Mouse (Mus musculus): ENCODE data around the gene Tjp1. TPM values are rescaled to one million over a fixed set of nuclear protein-coding genes. Genes with fewer than 3 reads are reported as not detected.

Tjp1 gene
- polyA plus RNA-seq, 1 experiment from 2014 or later = 26.9 TPM

DNA sequence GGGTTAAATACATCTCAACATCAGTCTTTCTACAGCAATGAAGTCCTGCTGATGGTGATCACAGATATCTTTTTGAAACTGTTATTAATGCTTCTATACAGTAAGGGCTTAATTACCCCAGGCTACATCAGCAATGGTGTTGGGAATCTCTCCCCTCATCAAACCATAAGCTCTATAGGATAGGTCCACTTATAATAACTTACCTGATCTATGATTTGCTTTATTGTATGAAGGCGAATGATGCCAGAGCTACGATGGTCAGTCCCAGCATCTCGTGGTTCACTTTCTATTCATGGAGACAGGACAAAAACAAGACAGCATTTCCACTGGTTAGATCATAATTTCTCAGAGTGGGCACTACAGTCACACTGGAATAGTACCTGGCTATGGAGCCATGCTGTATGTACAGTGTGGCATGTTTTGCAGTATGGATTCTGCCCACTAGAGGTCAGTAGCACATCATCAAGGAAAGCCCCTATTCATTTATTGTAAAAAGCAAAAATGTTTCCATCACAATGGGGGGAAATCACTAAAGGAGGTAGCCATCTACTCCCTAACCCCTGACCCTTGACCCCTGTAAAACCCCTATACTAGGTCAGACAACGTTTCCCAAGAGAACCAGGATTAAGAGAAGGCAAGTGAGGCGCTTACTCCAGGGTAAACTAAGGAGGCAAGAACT lies 208.4 kb downstream of the Tjp1 start:
- H3K4me2 ChIP-seq (replicated peaks) = no peak overlapping the region
- peaks cover 26% of the 10 kb centered on the region for H3K36me3 ChIP-seq
- H3K4me1 ChIP-seq (replicated peaks) = no peaks in the 10 kb centered on the region
- H3K27me3 ChIP-seq = no peaks in the 10 kb centered on the region
- no peak overlapping the region for H3K4me3 ChIP-seq (replicated peaks)
- 73% methylated on average over 5 of the region's 5 CpGs for WGBS
- peak; percentile 80 for ATAC-seq
- H3K9ac ChIP-seq (replicated peaks) = no peak overlapping the region
- no peaks in the 10 kb centered on the region for H3K9me3 ChIP-seq
- H3K27ac ChIP-seq = no peak overlapping the region

DNA sequence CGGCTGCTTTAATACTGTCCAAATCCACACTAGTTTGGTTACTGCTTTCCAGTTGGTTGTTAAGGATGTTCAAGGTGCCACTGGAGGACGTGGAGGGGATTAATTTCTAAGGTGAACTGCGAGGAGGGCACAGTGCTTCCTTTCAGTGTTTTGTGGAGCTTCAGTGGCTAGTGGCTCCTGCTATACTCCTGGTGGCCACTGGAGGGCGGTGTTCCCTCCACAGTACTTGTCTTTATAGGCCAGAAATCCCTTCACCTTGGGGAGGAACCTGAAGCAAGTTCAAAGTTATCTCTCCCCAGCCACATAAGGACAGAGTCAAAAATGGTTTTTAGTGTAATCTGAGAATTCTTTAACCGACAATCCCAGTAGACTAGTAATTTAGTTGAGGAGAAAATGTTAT lies 210.2 kb downstream of the Tjp1 start:
- 41% methylated on average over 5 of the region's 5 CpGs for WGBS
- H3K4me2 ChIP-seq (replicated peaks) = no peak overlapping the region
- no peak overlapping the region for H3K27ac ChIP-seq
- H3K27me3 ChIP-seq = no peaks in the 10 kb centered on the region
- H3K36me3 ChIP-seq = peaks cover 33% of the 10 kb centered on the region
- ATAC-seq = 0 out of 2 replicates have a peak, but pooled peaks have one; percentile 14
- H3K9ac ChIP-seq (replicated peaks) = no peak overlapping the region
- no peak overlapping the region for H3K4me3 ChIP-seq (replicated peaks)
- H3K9me3 ChIP-seq = no peaks in the 10 kb centered on the region
- no peaks in the 10 kb centered on the region for H3K4me1 ChIP-seq (replicated peaks)

DNA sequence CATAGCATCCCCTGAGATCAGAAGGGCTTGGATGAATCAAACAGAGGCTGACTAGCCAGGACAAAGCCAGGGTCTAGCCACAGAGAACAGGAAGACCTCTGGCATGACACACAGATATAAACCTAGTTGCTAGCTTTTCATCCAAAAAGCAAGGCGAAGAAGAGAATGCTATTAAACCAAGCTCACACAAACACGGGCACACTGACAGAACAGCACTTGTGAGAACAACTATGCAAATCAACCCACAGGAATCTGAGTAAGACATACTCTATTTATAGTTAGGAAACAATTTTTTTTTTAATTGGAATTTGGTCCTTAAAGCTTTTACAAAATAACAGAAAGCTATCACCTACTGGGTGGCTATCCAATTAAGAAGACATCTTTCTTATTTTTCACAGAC lies 212.4 kb downstream of the Tjp1 start:
- no peak for ATAC-seq
- Histone ChIP-seq H3K4me1 (replicated peaks) (no peaks in the 10 kb centered on the region), H3K36me3 (peaks cover 46% of the 10 kb centered on the region), H3K4me3 (replicated peaks) (no peak overlapping the region), H3K9me3 (no peaks in the 10 kb centered on the region), H3K4me2 (replicated peaks) (no peak overlapping the region), H3K27me3 (no peaks in the 10 kb centered on the region), H3K27ac (no peak overlapping the region), H3K9ac (replicated peaks) (no peak overlapping the region)
- 94% methylated on average over 2 of the region's 2 CpGs for WGBS

DNA sequence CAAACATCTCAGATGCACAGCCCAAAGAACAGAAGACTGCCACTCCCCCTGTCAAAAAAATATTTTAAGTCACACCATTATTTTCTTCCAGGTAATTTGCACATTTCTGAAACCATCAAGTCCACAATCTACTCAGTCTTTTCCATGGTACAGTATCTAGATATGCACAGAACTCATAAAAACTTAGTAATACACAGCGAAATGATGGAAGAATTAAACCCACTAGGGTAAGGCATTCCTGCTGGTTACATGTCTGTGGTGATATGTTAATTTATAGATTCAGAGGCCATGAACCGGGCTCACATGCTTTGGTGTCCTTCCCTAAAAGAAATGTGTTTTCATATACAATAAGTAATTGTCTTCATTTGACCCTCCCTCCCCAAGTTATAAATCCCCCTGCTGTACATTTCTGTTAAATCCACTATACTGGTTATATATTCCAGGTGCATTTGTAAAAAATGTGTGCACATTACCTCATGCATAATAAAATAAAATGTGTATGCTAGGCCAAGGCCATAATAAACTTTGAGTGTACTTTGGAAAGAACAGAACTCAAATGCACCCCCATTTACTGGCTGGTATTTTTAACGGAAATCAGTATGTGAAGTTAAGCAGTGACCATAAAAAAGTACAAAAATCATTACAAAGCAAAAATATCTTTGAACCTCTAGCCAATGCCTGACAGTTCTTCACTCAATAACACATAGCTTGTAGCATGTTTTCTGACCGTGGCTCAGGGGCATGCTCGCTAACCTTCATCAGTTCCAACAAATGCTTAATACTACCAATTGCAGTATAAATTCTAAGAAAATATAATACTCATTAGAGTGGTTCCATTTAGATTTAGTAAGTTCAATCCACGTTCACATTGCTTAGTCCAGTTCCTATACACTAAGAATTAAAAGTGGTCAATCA lies 230.6 kb downstream of the Tjp1 start:
- peaks cover 46% of the 10 kb centered on the region for H3K36me3 ChIP-seq
- WGBS = 95% methylated on average over 6 of the region's 6 CpGs
- no peak for ATAC-seq

DNA sequence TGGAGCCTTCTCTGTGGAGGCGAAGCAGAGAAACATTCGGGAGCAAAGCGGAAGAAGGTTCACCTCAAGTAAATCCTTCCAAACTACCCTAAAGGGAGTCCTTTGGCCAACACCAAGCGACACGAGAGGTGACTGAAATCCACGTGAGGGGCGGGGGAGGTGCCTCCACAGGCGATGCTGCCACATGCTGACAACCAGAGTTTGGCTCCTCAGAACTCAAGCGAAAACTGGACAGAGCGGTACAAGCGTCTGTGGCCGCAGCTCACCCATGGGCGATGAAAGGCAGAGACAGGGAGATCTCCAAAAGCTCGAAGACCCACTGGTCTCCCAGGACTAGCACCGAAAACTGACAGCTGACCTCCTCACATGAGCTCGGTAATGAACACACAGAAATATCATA lies 244.7 kb downstream of the Tjp1 start:
- no peak overlapping the region for H3K4me2 ChIP-seq (replicated peaks)
- WGBS = 80% methylated on average over 16 of the region's 16 CpGs
- H3K27ac ChIP-seq = no peak overlapping the region

More for the DNA sequence above, 230.6 kb downstream of the Tjp1 start:
- no peak overlapping the region for H3K4me3 ChIP-seq (replicated peaks)
- no peak overlapping the region for H3K9ac ChIP-seq (replicated peaks)
- no peak overlapping the region for H3K4me2 ChIP-seq (replicated peaks)
- H3K27me3 ChIP-seq = no peaks in the 10 kb centered on the region
- no peaks in the 10 kb centered on the region for H3K9me3 ChIP-seq
- no peak overlapping the region for H3K27ac ChIP-seq
- no peaks in the 10 kb centered on the region for H3K4me1 ChIP-seq (replicated peaks)

DNA sequence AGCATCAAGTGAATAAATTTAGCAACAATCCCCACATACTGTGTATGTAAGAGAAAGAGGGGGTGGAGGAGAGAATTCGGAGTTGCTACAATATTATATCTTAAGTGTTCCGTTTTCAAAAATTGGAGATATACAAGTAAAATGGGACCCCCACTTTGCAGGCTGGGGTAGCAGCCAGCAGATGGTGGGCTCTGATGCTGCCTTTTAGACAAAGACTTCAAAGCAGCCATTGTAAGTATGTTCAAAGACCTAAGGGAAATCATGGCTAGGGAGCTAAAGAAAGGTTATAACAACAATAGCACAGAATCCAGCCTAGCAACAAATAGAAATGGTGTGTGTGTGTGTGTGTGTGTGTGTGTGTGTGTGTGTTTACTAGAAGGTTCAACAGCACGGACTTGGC lies 245.6 kb downstream of the Tjp1 start:
- Histone ChIP-seq H3K9ac (replicated peaks) (no peak overlapping the region), H3K27me3 (no peaks in the 10 kb centered on the region), H3K36me3 (no peaks in the 10 kb centered on the region), H3K4me3 (replicated peaks) (no peak overlapping the region), H3K4me2 (replicated peaks) (no peak overlapping the region), H3K4me1 (replicated peaks) (peaks cover 22% of the 10 kb centered on the region), H3K9me3 (no peaks in the 10 kb centered on the region), H3K27ac (peak overlapping the region; percentile 27; the same call in 1 of the 2 replicates)
- ATAC-seq = peak; percentile 28; the same call in 1 of the 2 replicates
- WGBS = 49% methylated on average over 3 of the region's 3 CpGs

More for the DNA sequence above, 244.7 kb downstream of the Tjp1 start:
- no peak overlapping the region for H3K4me3 ChIP-seq (replicated peaks)
- H3K4me1 ChIP-seq (replicated peaks) = peaks cover 22% of the 10 kb centered on the region
- no peak overlapping the region for H3K9ac ChIP-seq (replicated peaks)
- no peak for ATAC-seq
- no peaks in the 10 kb centered on the region for H3K27me3 ChIP-seq
- no peaks in the 10 kb centered on the region for H3K9me3 ChIP-seq
- no peaks in the 10 kb centered on the region for H3K36me3 ChIP-seq

DNA sequence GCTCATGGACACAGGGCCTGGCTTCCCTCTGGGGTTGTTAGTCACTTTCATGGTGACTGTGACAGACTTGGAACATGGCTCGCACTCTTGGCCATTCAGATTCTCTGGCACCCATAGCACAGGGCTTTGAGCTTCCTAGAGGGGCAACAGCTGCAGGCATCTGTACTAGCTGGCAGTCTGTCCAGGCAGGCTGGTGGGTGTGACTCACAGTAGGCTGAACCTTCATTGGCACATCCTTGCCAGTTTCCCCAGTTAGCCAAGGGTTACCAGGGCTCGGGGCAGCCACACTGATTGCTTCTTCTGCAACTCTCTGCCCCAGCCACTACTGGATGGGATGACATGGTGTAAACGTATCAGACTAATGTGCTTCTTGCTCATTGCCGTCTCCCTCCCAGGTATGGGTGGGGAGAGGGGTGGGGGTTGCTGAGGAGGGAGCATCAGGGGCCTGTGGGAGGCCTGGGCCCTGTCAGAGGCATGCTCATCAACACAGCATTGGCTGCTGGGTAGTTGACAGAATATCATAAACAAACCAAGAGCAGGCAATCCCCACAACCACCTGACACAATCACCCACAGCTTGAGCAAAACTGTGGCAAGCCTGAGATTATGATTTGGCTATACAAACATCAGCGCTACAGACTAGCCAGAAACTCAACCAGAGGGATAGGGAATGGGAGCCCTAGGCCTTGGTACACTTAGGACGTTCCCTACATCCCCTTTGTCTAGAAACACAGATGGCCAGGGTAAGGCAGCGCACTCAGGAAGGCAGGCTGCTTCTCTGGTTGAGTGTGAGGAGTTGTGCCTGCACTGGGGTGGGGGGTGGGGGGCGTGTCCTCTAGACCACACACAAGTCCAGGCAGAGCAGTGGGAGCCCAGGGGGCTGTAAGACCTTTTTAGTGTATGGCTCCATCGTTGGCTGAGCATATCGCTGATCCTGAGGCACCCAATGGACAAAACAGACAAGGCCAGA lies 246.4 kb downstream of the Tjp1 start:
- no peak overlapping the region for H3K4me2 ChIP-seq (replicated peaks)
- no peaks in the 10 kb centered on the region for H3K36me3 ChIP-seq
- H3K27ac ChIP-seq = peak overlapping the region; percentile 27
- peaks cover 22% of the 10 kb centered on the region for H3K4me1 ChIP-seq (replicated peaks)
- no peaks in the 10 kb centered on the region for H3K27me3 ChIP-seq
- no peaks in the 10 kb centered on the region for H3K9me3 ChIP-seq
- 59% methylated on average over 10 of the region's 10 CpGs for WGBS
- no peak overlapping the region for H3K9ac ChIP-seq (replicated peaks)
- peak; percentile 59 for ATAC-seq
- H3K4me3 ChIP-seq (replicated peaks) = no peak overlapping the region

DNA sequence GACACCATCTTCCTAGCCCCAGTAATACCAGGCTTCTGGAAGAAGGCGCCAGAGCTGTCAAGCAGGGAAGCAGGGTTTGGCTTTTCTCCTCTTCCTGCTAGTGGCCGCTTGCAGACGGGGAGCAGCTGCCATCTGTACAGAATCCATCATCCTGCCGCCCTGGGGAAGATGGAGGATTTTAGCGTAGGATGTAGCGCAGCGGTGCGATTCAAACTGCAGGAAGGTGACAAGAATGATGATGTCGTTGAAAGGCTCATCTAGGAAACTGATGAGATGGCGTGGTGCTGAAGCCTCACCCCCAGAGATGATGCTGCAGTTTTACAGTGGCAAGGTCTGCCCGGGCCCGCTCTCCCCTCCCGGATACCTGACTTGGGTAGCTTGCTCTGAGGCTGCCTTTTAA lies 248.3 kb downstream of the Tjp1 start:
- Histone ChIP-seq H3K9me3 (no peaks in the 10 kb centered on the region), H3K9ac (replicated peaks) (no peak overlapping the region), H3K4me3 (replicated peaks) (no peak overlapping the region), H3K27ac (no peak overlapping the region), H3K27me3 (no peaks in the 10 kb centered on the region), H3K36me3 (no peaks in the 10 kb centered on the region), H3K4me1 (replicated peaks) (peaks cover 22% of the 10 kb centered on the region), H3K4me2 (replicated peaks) (no peak overlapping the region)
- WGBS = 86% methylated on average over 13 of the region's 13 CpGs
- no peak for ATAC-seq

DNA sequence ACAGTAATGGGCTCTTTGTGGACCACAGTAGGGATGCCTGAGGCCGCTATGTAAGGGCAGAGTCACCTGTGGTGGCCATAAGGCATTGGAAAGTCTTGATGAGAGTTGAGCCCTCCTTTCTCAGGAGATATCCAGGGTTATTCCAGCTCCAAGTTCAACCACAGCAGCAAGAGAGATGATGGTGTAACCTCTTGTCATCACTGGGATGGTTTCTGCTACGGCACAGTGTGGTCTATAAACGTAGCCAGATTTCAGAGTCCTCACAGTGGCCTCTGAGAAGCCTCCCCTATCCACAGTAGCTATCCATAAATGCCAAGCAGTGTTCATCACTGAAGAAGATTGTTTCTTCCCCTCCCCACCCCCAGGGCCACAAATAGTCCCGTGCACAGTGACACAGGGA lies 251.8 kb downstream of the Tjp1 start:
- H3K4me2 ChIP-seq (replicated peaks) = no peak overlapping the region
- 74% methylated on average over 4 of the region's 4 CpGs for WGBS
- no peak for ATAC-seq

DNA sequence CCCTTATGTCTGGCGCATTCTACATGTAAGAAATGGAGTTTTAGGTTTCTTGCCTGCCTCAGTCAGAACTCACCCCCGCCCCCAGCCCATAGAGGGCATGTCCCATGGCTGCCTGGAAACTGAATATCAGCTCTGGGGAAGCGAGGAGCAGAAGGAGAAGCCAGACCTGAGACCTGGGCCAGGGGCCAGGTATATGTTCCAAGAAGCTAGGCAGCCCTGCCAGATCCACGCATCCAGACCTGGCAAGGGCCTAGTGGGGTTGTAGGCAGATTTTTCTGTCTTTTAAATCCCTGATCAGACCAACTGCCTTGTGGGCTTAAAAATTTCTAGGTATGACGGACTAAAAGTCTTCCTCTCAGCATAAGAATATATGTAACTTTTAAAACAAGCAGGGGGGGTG lies 253.4 kb downstream of the Tjp1 start:
- WGBS = 83% methylated on average over 5 of the region's 5 CpGs
- no peak overlapping the region for H3K4me2 ChIP-seq (replicated peaks)
- H3K9ac ChIP-seq (replicated peaks) = no peak overlapping the region
- no peak for ATAC-seq
- H3K9me3 ChIP-seq = no peaks in the 10 kb centered on the region
- H3K36me3 ChIP-seq = no peaks in the 10 kb centered on the region
- H3K27me3 ChIP-seq = no peaks in the 10 kb centered on the region
- no peak overlapping the region for H3K27ac ChIP-seq
- H3K4me1 ChIP-seq (replicated peaks) = no peaks in the 10 kb centered on the region
- no peak overlapping the region for H3K4me3 ChIP-seq (replicated peaks)

More for the DNA sequence above, 251.8 kb downstream of the Tjp1 start:
- Histone ChIP-seq H3K36me3 (no peaks in the 10 kb centered on the region), H3K9me3 (no peaks in the 10 kb centered on the region), H3K4me3 (replicated peaks) (no peak overlapping the region), H3K9ac (replicated peaks) (no peak overlapping the region), H3K4me1 (replicated peaks) (no peaks in the 10 kb centered on the region), H3K27me3 (no peaks in the 10 kb centered on the region), H3K27ac (no peak overlapping the region)

DNA sequence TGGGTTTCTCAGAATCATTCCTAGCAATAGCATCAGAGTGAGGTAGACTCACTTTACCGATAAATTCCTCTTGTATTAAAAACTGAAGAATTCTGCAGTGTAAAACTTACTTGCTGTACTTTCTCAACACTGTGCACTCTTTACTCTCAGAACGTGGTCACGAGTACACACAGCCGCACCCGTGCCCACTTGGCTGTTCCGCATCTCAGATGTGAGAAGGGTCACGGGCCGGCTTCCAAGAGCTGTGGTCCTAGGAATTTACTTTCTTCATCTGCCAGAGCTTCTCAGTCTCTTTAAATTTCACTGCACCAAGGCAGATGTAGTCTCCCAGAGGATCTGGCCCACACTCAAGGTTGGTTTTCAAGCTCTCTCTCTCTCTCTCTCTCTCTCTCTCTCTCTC lies 277.9 kb downstream of the Tjp1 start:
- ATAC-seq = no peak
- H3K27me3 ChIP-seq = no peaks in the 10 kb centered on the region

More for the DNA sequence above, 277.9 kb downstream of the Tjp1 start:
- H3K4me2 ChIP-seq (replicated peaks) = no peak overlapping the region
- no peaks in the 10 kb centered on the region for H3K36me3 ChIP-seq
- H3K4me3 ChIP-seq (replicated peaks) = no peak overlapping the region
- H3K4me1 ChIP-seq (replicated peaks) = no peaks in the 10 kb centered on the region
- H3K27ac ChIP-seq = no peak overlapping the region
- H3K9me3 ChIP-seq = peaks cover 1% of the 10 kb centered on the region; the same call in 1 of the 2 replicates
- WGBS = 94% methylated on average over 8 of the region's 8 CpGs
- no peak overlapping the region for H3K9ac ChIP-seq (replicated peaks)

Data from midbrain, embryonic 13.5 days (tissue).